Mouse (Mus musculus) neural tube, embryonic 13.5 days (tissue): Measurements from ENCODE around the gene Gm10100. TPM values are rescaled to one million over a fixed set of nuclear protein-coding genes. Genes with fewer than 3 reads are reported as not detected.
"Not testable (repeated sequence)": the region's sequence is repeated elsewhere in the genome, so short reads cannot be mapped to it uniquely, and the experiment has no call there.

Experiments
- ATAC-seq: fragments of 200-750 bp; cut with Nextera tagmentation; 2 replicates; pipeline ENCODE4 v1.8.0; 2017; ENCODE audit warnings: low read depth, mild to moderate bottlenecking, moderate TSS enrichment, moderate library complexity
- H3K27ac ChIP-seq: fragments of 300-500 bp; sonication (generic); replicated peaks from 2 replicates; pipeline ENCODE4 v1.5.1; 2015; ENCODE audit warnings: moderate library complexity, mild to moderate bottlenecking, inconsistent platforms
- H3K27me3 ChIP-seq: fragments of 300-500 bp; sonication (generic); 2 replicates; pipeline ENCODE4 v1.6.1; 2015; ENCODE audit warnings: mild to moderate bottlenecking, inconsistent platforms
- H3K36me3 ChIP-seq: fragments of 300-500 bp; sonication (generic); 2 replicates; pipeline ENCODE4 v1.6.1; 2015; ENCODE audit warnings: mild to moderate bottlenecking, inconsistent platforms
- H3K4me1 ChIP-seq: fragments of 300-500 bp; sonication (generic); replicated peaks from 2 replicates; pipeline ENCODE4 v1.6.1; 2015; ENCODE audit warnings: inconsistent platforms
- H3K4me2 ChIP-seq: fragments of 300-500 bp; sonication (generic); 2 replicates; pipeline ENCODE4 v1.6.1; 2015; ENCODE audit warnings: inconsistent platforms, mild to moderate bottlenecking, moderate library complexity
- H3K4me3 ChIP-seq: fragments of 300-500 bp; sonication (generic); 2 replicates; pipeline ENCODE4 v1.5.1; 2015; ENCODE audit warnings: mild to moderate bottlenecking, inconsistent platforms
- H3K9ac ChIP-seq: fragments of 300-500 bp; sonication (generic); 2 replicates; pipeline ENCODE4 v1.6.1; 2015; ENCODE audit warnings: moderate library complexity, mild to moderate bottlenecking, inconsistent platforms
- H3K9me3 ChIP-seq: fragments of 300-500 bp; sonication (generic); 2 replicates; pipeline ENCODE4 v1.6.1; 2016; ENCODE audit warnings: inconsistent platforms
- WGBS: fragments of 180-500 bp; shearing (Covaris S2); methylation state at CpG from one replicate; pipeline ENCODE4 v1.1.7; 2015; 5-methylcytosine and 5-hydroxymethylcytosine counted together
- polyA plus RNA-seq: library from polyadenylated mRNA; unstranded; fragments of >200 nt; fragmentation: Nextera tagmentation; extraction: Ambion mirVana; gene quantifications from 2 replicates; pipeline ENCODE4 v1.2.1, GENCODE M21; 2015

Gm10100 gene
- polyA plus RNA-seq, 1 experiment from 2014 or later = not detected

GRCm38 (mm10) chr10:77769727-77770126 is 43.4 kb downstream of the Gm10100 start:
- no peak for ATAC-seq
- H3K4me3 ChIP-seq = no peak overlapping the region
- no peaks in the 10 kb centered on the region for H3K27me3 ChIP-seq
- 94% methylated on average over 1 of the region's 1 CpGs for WGBS
- no peak overlapping the region for H3K27ac ChIP-seq
- H3K4me1 ChIP-seq = no peaks in the 10 kb centered on the region
- no peaks in the 10 kb centered on the region for H3K9me3 ChIP-seq
- H3K4me2 ChIP-seq = no peak overlapping the region
- no peaks in the 10 kb centered on the region for H3K36me3 ChIP-seq
- H3K9ac ChIP-seq = no peak overlapping the region

DNA sequence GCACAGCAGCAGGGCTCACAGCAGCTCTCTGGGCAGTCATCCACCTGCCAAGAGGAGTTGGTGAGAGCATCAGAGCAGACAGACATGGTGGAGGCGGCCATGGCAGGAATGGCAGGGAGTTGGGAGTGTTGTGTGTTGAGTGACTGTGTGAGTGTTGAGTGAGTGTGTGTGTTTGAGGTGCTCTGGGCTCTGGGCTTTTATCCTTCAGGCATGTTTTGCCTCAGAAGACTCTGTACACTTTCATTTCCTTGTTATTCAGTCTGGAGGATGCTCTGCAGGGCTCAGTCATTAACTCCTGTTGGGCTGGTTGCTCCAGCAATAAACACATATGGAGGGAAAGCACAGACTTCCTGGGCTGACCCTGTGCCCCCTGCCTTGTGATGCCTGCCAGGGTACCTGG is 44.9 kb downstream of the Gm10100 start, which contains the start of gene Gm3238:
TSS of gene Gm3238 (minus strand) at position 101 of the 400 bp plus-strand sequence.
- H3K27ac ChIP-seq, H3K9me3 ChIP-seq, H3K4me1 ChIP-seq, ATAC-seq, H3K36me3 ChIP-seq, H3K9ac ChIP-seq, H3K27me3 ChIP-seq, H3K4me2 ChIP-seq, H3K4me3 ChIP-seq: not testable (repeated sequence)
- 71% methylated on average over 1 of the region's 1 CpGs for WGBS

DNA sequence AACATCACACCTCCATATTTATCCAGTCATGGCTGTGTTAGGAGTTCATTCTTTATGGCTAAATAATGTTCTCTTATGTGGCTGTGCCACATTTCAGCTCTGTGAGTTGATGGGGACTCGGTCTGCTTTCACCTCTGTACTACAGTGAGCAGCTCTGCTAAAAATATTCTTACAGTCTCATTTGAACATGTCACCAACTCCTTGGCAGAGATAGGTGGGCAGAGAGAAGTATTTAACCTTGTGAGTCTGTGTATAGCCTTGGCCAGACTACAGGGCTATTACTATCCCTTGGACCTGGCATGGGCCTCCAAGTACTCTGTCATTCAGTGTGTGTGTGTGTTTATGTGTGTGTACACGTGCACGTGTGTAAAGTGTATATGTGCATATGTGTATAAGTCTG is 45.9 kb downstream of the Gm10100 start:
- H3K27ac ChIP-seq, ATAC-seq, H3K4me2 ChIP-seq, H3K27me3 ChIP-seq, H3K4me3 ChIP-seq, H3K4me1 ChIP-seq, H3K9ac ChIP-seq, H3K9me3 ChIP-seq, H3K36me3 ChIP-seq: not testable (repeated sequence)
- 100% methylated on average over 1 of the region's 3 CpGs for WGBS

Other genes with a start within 250 kb of the Gm10100 start
- 41.4 and 43.5 TPM in 2 replicates for gene Fam207a, start 210.7 kb upstream of the Gm10100 start, polyA plus RNA-seq
- gene Itgb2, start 196.2 kb upstream of the Gm10100 start, polyA plus RNA-seq = 1.0 TPM in 2 replicates
- 78.9 and 79.7 TPM in 2 replicates for gene Pttg1ip, start 144.8 kb upstream of the Gm10100 start, polyA plus RNA-seq
- 248 and 252 TPM in 2 replicates for gene Sumo3, start 120.4 kb upstream of the Gm10100 start, polyA plus RNA-seq
- 2.0 and 8.6 TPM in 2 replicates for gene Gm49325, start 120.3 kb upstream of the Gm10100 start, polyA plus RNA-seq
- gene Ube2g2, start 104.2 kb upstream of the Gm10100 start, polyA plus RNA-seq = 86.8 and 87.9 TPM in 2 replicates
- gene Tspear, start 39.9 kb upstream of the Gm10100 start, polyA plus RNA-seq = 0.48 and 2.0 TPM in 2 replicates
- gene Gm19402, start 35.7 kb upstream of the Gm10100 start, polyA plus RNA-seq = not detected in 2 replicates
- not detected in 2 replicates for gene Gm9508, start 29.3 kb upstream of the Gm10100 start, polyA plus RNA-seq
- gene Gm10272, start 19.9 kb upstream of the Gm10100 start, polyA plus RNA-seq = not detected in 2 replicates
- not detected in 2 replicates for gene Gm10024, start 15.0 kb upstream of the Gm10100 start, polyA plus RNA-seq
- not detected in 2 replicates for gene Gm10142, start 10.7 kb upstream of the Gm10100 start, polyA plus RNA-seq
- not detected in 2 replicates for gene Krtap12-1, start 5.9 kb upstream of the Gm10100 start, polyA plus RNA-seq
- not detected in 2 replicates for gene Gm18596, start 16.2 kb downstream of the Gm10100 start, polyA plus RNA-seq
- not detected in 2 replicates for gene Gm9736, start 24.9 kb downstream of the Gm10100 start, polyA plus RNA-seq
- not detected in 2 replicates for gene Gm3233, start 33.2 kb downstream of the Gm10100 start, polyA plus RNA-seq
- not detected in 2 replicates for gene Gm3238, start 44.8 kb downstream of the Gm10100 start, polyA plus RNA-seq
- gene Gm7138, start 50.5 kb downstream of the Gm10100 start, polyA plus RNA-seq = not detected in 2 replicates
- gene Gm3250, start 56.1 kb downstream of the Gm10100 start, polyA plus RNA-seq = not detected in 2 replicates
- gene Gm7137, start 61.7 kb downstream of the Gm10100 start, polyA plus RNA-seq = not detected in 2 replicates
- not detected in 2 replicates for gene Gm9639, start 68.6 kb downstream of the Gm10100 start, polyA plus RNA-seq
- gene Gm19668, start 72.6 kb downstream of the Gm10100 start, polyA plus RNA-seq = not detected in 2 replicates
- gene Gm9507, start 85.4 kb downstream of the Gm10100 start, polyA plus RNA-seq = not detected in 2 replicates
- gene Gm2696, start 88.2 kb downstream of the Gm10100 start, polyA plus RNA-seq = not detected in 2 replicates
- not detected in 2 replicates for gene Krtap10-4, start 100.6 kb downstream of the Gm10100 start, polyA plus RNA-seq
- gene Krtap10-10, start 109.5 kb downstream of the Gm10100 start, polyA plus RNA-seq = not detected in 2 replicates
- not detected in 2 replicates for gene Gm36176, start 120.3 kb downstream of the Gm10100 start, polyA plus RNA-seq
- gene Gm10318, start 126.4 kb downstream of the Gm10100 start, polyA plus RNA-seq = not detected in 2 replicates
- not detected in 2 replicates for gene Gm3285, start 135.5 kb downstream of the Gm10100 start, polyA plus RNA-seq
- gene Lrrc3, start 176.1 kb downstream of the Gm10100 start, polyA plus RNA-seq = 11.5 and 12.1 TPM in 2 replicates
- 4.1 and 4.9 TPM in 2 replicates for gene Trpm2, start 244.1 kb downstream of the Gm10100 start, polyA plus RNA-seq